Mouse (Mus musculus) T-helper 1 cell (primary cell): ENCODE results near the gene Gtpbp1.
"Not testable (repeated sequence)": the region's sequence is repeated elsewhere in the genome, so short reads cannot be mapped to it uniquely, and the experiment has no call there.

ENCODE experiments used
- in situ Hi-C: fragments of 300-600 bp; cut with MboI, MseI; formaldehyde crosslinking; loops from one replicate; pipeline ENCODE4 v1.15.1; 2025; ENCODE audit warnings: high pct_unique_total_duplicates

The Gtpbp1 gene

GRCm38 (mm10) chr15:79690426-79691022 lies at the start of gene Gtpbp1:
Gene Gtpbp1 (plus strand): TSS chr15:79690845.
- in situ Hi-C loops: loop anchor here (10.0 kb wide), 1 partner anchor 1756 kb away; no protein-coding TSS in a partner anchor

GRCm38 (mm10) chr15:79641135-79641817 lies 49.4 kb upstream of the Gtpbp1 start:
- in situ Hi-C loops: no loop called here

- in situ Hi-C loops: no loop called here
Observed at GRCm38 (mm10) chr15:79645483-79645882, 45.2 kb upstream of the Gtpbp1 start.

GRCm38 (mm10) chr15:79648130-79648529 lies 42.5 kb upstream of the Gtpbp1 start:
- in situ Hi-C loops: no loop called here

- in situ Hi-C loops: no loop called here
Observed at GRCm38 (mm10) chr15:79650569-79650968, 40.1 kb upstream of the Gtpbp1 start.

- in situ Hi-C loops: no loop called here
Observed at GRCm38 (mm10) chr15:79651481-79651880, 39.2 kb upstream of the Gtpbp1 start.

GRCm38 (mm10) chr15:79656451-79656850 lies 34.2 kb upstream of the Gtpbp1 start:
- in situ Hi-C loops: no loop called here

GRCm38 (mm10) chr15:79657837-79658530 lies 32.7 kb upstream of the Gtpbp1 start:
- in situ Hi-C loops: no loop called here

GRCm38 (mm10) chr15:79658531-79659375 lies 31.9 kb upstream of the Gtpbp1 start, which contains the start of the genes Fam227a and Cby1:
Gene Fam227a (minus strand): TSS chr15:79658956.
Gene Cby1 (plus strand): TSS chr15:79659199.
- in situ Hi-C loops: no loop called here

GRCm38 (mm10) chr15:79661852-79662251 lies 28.8 kb upstream of the Gtpbp1 start:
- in situ Hi-C loops: no loop called here

GRCm38 (mm10) chr15:79664666-79665065 lies 26.0 kb upstream of the Gtpbp1 start:
- in situ Hi-C loops: no loop called here

GRCm38 (mm10) chr15:79669195-79669594 lies 21.4 kb upstream of the Gtpbp1 start:
- in situ Hi-C loops: no loop called here

GRCm38 (mm10) chr15:79670249-79670971 lies 20.2 kb upstream of the Gtpbp1 start, which contains the start of gene Tomm22:
Gene Tomm22 (plus strand): TSS chr15:79670861.
- in situ Hi-C loops: no loop called here

- in situ Hi-C loops: no loop called here
Observed at GRCm38 (mm10) chr15:79670972-79671299, 19.7 kb upstream of the Gtpbp1 start.

GRCm38 (mm10) chr15:79671828-79672348 lies 18.8 kb upstream of the Gtpbp1 start:
- in situ Hi-C loops: not testable (repeated sequence)

GRCm38 (mm10) chr15:79677936-79678335 lies 12.7 kb upstream of the Gtpbp1 start:
- in situ Hi-C loops: no loop called here

- in situ Hi-C loops: loop anchor here (10.0 kb wide), 1 partner anchor 1187 kb away; the partner anchor contains the start of gene Il2rb
Observed at GRCm38 (mm10) chr15:79681973-79682372, 8.7 kb upstream of the Gtpbp1 start.

GRCm38 (mm10) chr15:79683146-79683545 lies 7.5 kb upstream of the Gtpbp1 start:
- in situ Hi-C loops: loop anchor here (10.0 kb wide), 1 partner anchor 1188 kb away; the partner anchor contains the start of gene Il2rb

GRCm38 (mm10) chr15:79683707-79684465 lies 6.8 kb upstream of the Gtpbp1 start:
- in situ Hi-C loops: loop anchor here (10.0 kb wide), 1 partner anchor 1189 kb away; the partner anchor contains the start of gene Il2rb

GRCm38 (mm10) chr15:79684616-79685015 lies 6.0 kb upstream of the Gtpbp1 start:
- in situ Hi-C loops: loop anchor here (5.0 to 10.0 kb wide), 2 partner anchors 777 to 1190 kb away; partner anchors contain the start of gene Il2rb
